Mouse (Mus musculus): ENCODE data around the gene Nfx1.

DNA sequence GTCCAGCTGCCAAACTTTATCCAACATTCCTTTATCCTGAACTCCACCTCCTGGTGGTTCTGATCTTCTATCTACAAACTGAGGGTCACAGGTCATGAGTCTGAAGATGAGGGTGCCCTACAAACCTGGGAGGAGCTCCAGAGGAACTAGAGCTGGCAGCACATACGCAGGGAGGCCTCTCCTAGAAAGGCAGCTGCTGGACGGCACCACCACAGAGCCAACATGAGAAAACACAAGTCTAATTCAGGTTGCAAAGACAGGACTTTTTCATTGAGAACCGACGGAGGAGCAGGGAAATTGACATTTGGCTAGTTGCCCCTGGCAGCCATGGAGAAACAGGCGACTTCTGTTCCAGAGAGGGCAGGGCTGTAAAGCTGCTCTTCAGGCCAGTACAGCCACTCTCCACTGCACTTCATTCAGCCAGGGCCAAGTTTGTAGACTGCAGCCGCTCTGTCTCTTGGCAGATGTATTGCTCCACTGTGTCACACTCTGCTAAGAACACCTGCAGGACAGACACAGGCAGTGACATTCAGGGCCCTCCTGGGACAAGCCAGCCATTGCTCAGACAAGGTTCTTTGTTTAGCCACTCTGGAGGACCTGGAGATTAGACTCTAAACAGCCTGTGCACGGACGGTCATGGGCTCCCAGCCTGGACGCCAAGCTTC, 34.4 kb upstream of the Nfx1 start:
- TF ChIP-seq CTCF (IDR thresholded peaks at IDR 0.05; ENCODE audit: low read depth) = no peak
- TF ChIP-seq EP300 (optimal IDR thresholded peaks at IDR 0.05) = no peak
